Mouse (Mus musculus) lung, postnatal 0 days (tissue): ENCODE data around the gene Fyb2.

Experiments
- CTCF ChIP-seq: IDR thresholded peaks from 2 replicates; pipeline ENCODE4 v1.5.1; 2016; ENCODE audit warnings: antibody characterized with exemption, mild to moderate bottlenecking
- EP300 ChIP-seq: IDR thresholded peaks from 2 replicates; pipeline ENCODE4 v1.6.1; 2016; ENCODE audit warnings: antibody characterized with exemption, mild to moderate bottlenecking, control low read depth

DNA sequence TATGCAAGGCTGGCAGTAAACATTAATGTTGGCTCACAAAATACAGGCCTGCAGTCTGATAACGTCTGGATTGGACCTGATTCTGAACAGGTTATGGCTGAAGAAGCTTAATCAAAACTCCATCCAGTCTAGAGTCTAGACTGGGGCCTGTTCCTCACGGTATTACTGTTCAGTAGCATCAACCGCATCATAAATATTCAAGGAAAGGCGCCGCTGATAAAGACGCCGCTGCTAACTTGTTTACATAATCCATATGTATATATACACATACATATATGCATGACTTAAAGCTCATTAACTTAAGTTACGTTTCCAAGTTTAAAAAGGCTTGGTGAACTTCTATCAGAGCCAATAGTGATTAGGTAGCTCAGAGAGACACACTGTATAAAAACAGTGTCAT, 117.8 kb downstream of the Fyb2 start:
- TF ChIP-seq CTCF (no peak), EP300 (no peak)
